Mouse (Mus musculus) hindbrain, embryonic 14.5 days (tissue): ENCODE measurements around the gene Mbd4. TPM values are rescaled to one million over a fixed set of nuclear protein-coding genes. Genes with fewer than 3 reads are reported as not detected.
A peak's percentile ranks its signal among the peaks of the same experiment; 100 is the strongest.

Experiments
- ATAC-seq: fragments of 200-750 bp; cut with Nextera tagmentation; 2 replicates; pipeline ENCODE4 v1.8.0; 2017; ENCODE audit warnings: moderate number of reproducible peaks, mild to moderate bottlenecking, moderate TSS enrichment, moderate library complexity; ENCODE audit not compliant: low FRiP score
- DNase-seq: peaks from one replicate; pipeline ENCODE4 v3.0.0-alpha.2; 2015; ENCODE audit warnings: low spot score
- H3K27ac ChIP-seq: fragments of 300-500 bp; sonication (generic); 2 replicates; pipeline ENCODE4 v1.5.1; 2014; ENCODE audit warnings: mild to moderate bottlenecking, moderate library complexity
- H3K27me3 ChIP-seq: fragments of 300-500 bp; sonication (generic); 2 replicates; pipeline ENCODE4 v1.6.1; 2014; ENCODE audit warnings: mild to moderate bottlenecking, low read length, mixed read lengths; ENCODE audit not compliant: control insufficient read depth, insufficient read depth
- H3K36me3 ChIP-seq: fragments of 300-500 bp; sonication (generic); replicated peaks from 2 replicates; pipeline ENCODE4 v1.6.1; 2014; ENCODE audit not compliant: control insufficient read depth, insufficient read depth
- H3K4me1 ChIP-seq: fragments of 300-500 bp; sonication (generic); replicated peaks from 2 replicates; pipeline ENCODE4 v1.6.1; 2014; ENCODE audit warnings: antibody characterized with exemption, low read length, mixed read lengths; ENCODE audit not compliant: control insufficient read depth, insufficient read depth
- H3K4me2 ChIP-seq: fragments of 300-500 bp; sonication (generic); replicated peaks from 2 replicates; pipeline ENCODE4 v1.6.1; 2014; ENCODE audit warnings: mild to moderate bottlenecking, moderate library complexity
- H3K4me3 ChIP-seq: fragments of 300-500 bp; sonication (generic); replicated peaks from 2 replicates; pipeline ENCODE4 v1.5.1; 2014; ENCODE audit warnings: mild to moderate bottlenecking, low read length
- H3K9ac ChIP-seq: fragments of 300-500 bp; sonication (generic); 2 replicates; pipeline ENCODE4 v1.6.1; 2014
- H3K9me3 ChIP-seq: fragments of 300-500 bp; sonication (generic); 2 replicates; pipeline ENCODE4 v1.6.1; 2016; ENCODE audit warnings: low read length; ENCODE audit not compliant: control insufficient read depth
- WGBS: fragments of 180-500 bp; shearing (Covaris S2); extraction: QIAGEN DNeasy Blood & Tissue Kit; methylation state at CpG from one replicate; pipeline ENCODE4 v1.1.7; 2014; 5-methylcytosine and 5-hydroxymethylcytosine counted together
- polyA plus RNA-seq: library from polyadenylated mRNA; unstranded; fragments of >200 nt; fragmentation: Nextera tagmentation; extraction: Ambion mirVana; gene quantifications from 2 replicates; pipeline ENCODE4 v1.2.1, GENCODE M21; 2014

Gene Mbd4
- polyA plus RNA-seq, 1 experiment from 2014 or later = 7.1 TPM

GRCm38 (mm10) chr6:115807464-115808195, 45.5 kb downstream of the Mbd4 start:
- DNase-seq = no peak
- H3K27ac ChIP-seq = peak overlapping the region; percentile 94
- no peaks in the 10 kb centered on the region for H3K27me3 ChIP-seq
- peaks cover 47% of the 10 kb centered on the region for H3K36me3 ChIP-seq
- peak overlapping the region; percentile 84 for H3K4me2 ChIP-seq
- H3K4me1 ChIP-seq = peaks cover 21% of the 10 kb centered on the region
- H3K4me3 ChIP-seq = peak overlapping the region; percentile 94
- H3K9ac ChIP-seq = peak overlapping the region; percentile 99
- ATAC-seq = no peak
- H3K9me3 ChIP-seq = no peaks in the 10 kb centered on the region
- WGBS = 4% methylated on average over 15 of the region's 15 CpGs

- no peak overlapping the region for H3K9ac ChIP-seq
- ATAC-seq = no peak
Observed at GRCm38 (mm10) chr6:115804432-115805192, 48.6 kb downstream of the Mbd4 start.

GRCm38 (mm10) chr6:115803541-115804382, 49.4 kb downstream of the Mbd4 start:
- 45% methylated on average over 16 of the region's 16 CpGs for WGBS

More at GRCm38 (mm10) chr6:115804432-115805192, 48.6 kb downstream of the Mbd4 start:
- no peak overlapping the region for H3K4me3 ChIP-seq
- H3K36me3 ChIP-seq = peaks cover 77% of the 10 kb centered on the region
- DNase-seq = no peak
- H3K27ac ChIP-seq = no peak overlapping the region
- H3K9me3 ChIP-seq = no peaks in the 10 kb centered on the region
- H3K4me1 ChIP-seq = peaks cover 21% of the 10 kb centered on the region
- H3K4me2 ChIP-seq = no peak overlapping the region
- no peaks in the 10 kb centered on the region for H3K27me3 ChIP-seq
- 71% methylated on average over 10 of the region's 10 CpGs for WGBS

GRCm38 (mm10) chr6:115801811-115802210, 51.4 kb downstream of the Mbd4 start:
- 93% methylated on average over 3 of the region's 3 CpGs for WGBS
- H3K36me3 ChIP-seq = peaks cover 100% of the 10 kb centered on the region
- ATAC-seq = no peak

More at GRCm38 (mm10) chr6:115803541-115804382, 49.4 kb downstream of the Mbd4 start:
- Histone ChIP-seq H3K27ac (no peak overlapping the region), H3K36me3 (peaks cover 86% of the 10 kb centered on the region), H3K4me3 (no peak overlapping the region), H3K9ac (no peak overlapping the region), H3K4me1 (peaks cover 21% of the 10 kb centered on the region), H3K4me2 (no peak overlapping the region), H3K9me3 (no peaks in the 10 kb centered on the region), H3K27me3 (no peaks in the 10 kb centered on the region)
- DNase-seq = peak; percentile 69
- no peak; the same call in 1 of the 2 replicates for ATAC-seq

GRCm38 (mm10) chr6:115792691-115793215, 60.4 kb downstream of the Mbd4 start:
- H3K4me1 ChIP-seq = no peaks in the 10 kb centered on the region
- H3K9me3 ChIP-seq = no peaks in the 10 kb centered on the region
- no peak overlapping the region for H3K27ac ChIP-seq
- no peak overlapping the region for H3K9ac ChIP-seq
- DNase-seq = no peak
- no peaks in the 10 kb centered on the region for H3K27me3 ChIP-seq
- 87% methylated on average over 21 of the region's 21 CpGs for WGBS
- no peak overlapping the region for H3K4me2 ChIP-seq
- no peak overlapping the region for H3K4me3 ChIP-seq
- peaks cover 96% of the 10 kb centered on the region for H3K36me3 ChIP-seq
- no peak for ATAC-seq

More at GRCm38 (mm10) chr6:115801811-115802210, 51.4 kb downstream of the Mbd4 start:
- H3K27ac ChIP-seq = no peak overlapping the region
- DNase-seq = no peak
- H3K9ac ChIP-seq = no peak overlapping the region
- H3K4me3 ChIP-seq = no peak overlapping the region
- H3K27me3 ChIP-seq = no peaks in the 10 kb centered on the region
- no peaks in the 10 kb centered on the region for H3K9me3 ChIP-seq
- no peak overlapping the region for H3K4me2 ChIP-seq
- peaks cover 13% of the 10 kb centered on the region for H3K4me1 ChIP-seq

- Histone ChIP-seq H3K27me3 (no peaks in the 10 kb centered on the region), H3K4me3 (no peak overlapping the region), H3K4me2 (no peak overlapping the region), H3K36me3 (peaks cover 95% of the 10 kb centered on the region), H3K9me3 (no peaks in the 10 kb centered on the region), H3K4me1 (no peaks in the 10 kb centered on the region), H3K9ac (no peak overlapping the region), H3K27ac (no peak overlapping the region)
- WGBS = 86% methylated on average over 34 of the region's 34 CpGs
- ATAC-seq = no peak
- DNase-seq = no peak
Observed at GRCm38 (mm10) chr6:115791842-115792686, 61.1 kb downstream of the Mbd4 start.

- no peak for DNase-seq
- 91% methylated on average over 10 of the region's 10 CpGs for WGBS
- no peaks in the 10 kb centered on the region for H3K4me1 ChIP-seq
- peaks cover 95% of the 10 kb centered on the region for H3K36me3 ChIP-seq
- no peak overlapping the region for H3K4me3 ChIP-seq
- no peak for ATAC-seq
- H3K27me3 ChIP-seq = no peaks in the 10 kb centered on the region
- no peaks in the 10 kb centered on the region for H3K9me3 ChIP-seq
- H3K9ac ChIP-seq = no peak overlapping the region
- H3K4me2 ChIP-seq = no peak overlapping the region
- no peak overlapping the region for H3K27ac ChIP-seq
Observed at GRCm38 (mm10) chr6:115791016-115791415, 62.2 kb downstream of the Mbd4 start.
